Mouse (Mus musculus) liver, embryonic 14.5 days (tissue): ENCODE measurements around the gene 1520401A03Rik. TPM values are rescaled to one million over a fixed set of nuclear protein-coding genes. Genes with fewer than 3 reads are reported as not detected.

ENCODE experiments used
- ATAC-seq: fragments of 200-750 bp; cut with Nextera tagmentation; 2 replicates; pipeline ENCODE4 v1.8.0; 2017; ENCODE audit warnings: moderate number of reproducible peaks, mild to moderate bottlenecking, moderate library complexity; ENCODE audit not compliant: insufficient read depth
- DNase-seq, 3 experiments: peaks; one replicate each; pipeline ENCODE4 v3.0.0-alpha.2; 2012 to 2013; ENCODE audit warnings: low read depth in 3 of 3, low spot score in 3 of 3
- H3K27ac ChIP-seq: fragments of 300-500 bp; sonication (generic); 2 replicates; pipeline ENCODE4 v1.5.1; 2014; ENCODE audit warnings: moderate library complexity, mild to moderate bottlenecking, control low read depth, inconsistent platforms
- H3K27me3 ChIP-seq: fragments of 300-500 bp; sonication (generic); 2 replicates; pipeline ENCODE4 v1.6.1; 2014; ENCODE audit warnings: mild to moderate bottlenecking, low read length, moderate library complexity; ENCODE audit not compliant: control insufficient read depth, insufficient read depth
- H3K36me3 ChIP-seq: fragments of 300-500 bp; sonication (generic); replicated peaks from 2 replicates; pipeline ENCODE4 v1.6.1; 2014; ENCODE audit warnings: low read depth; ENCODE audit not compliant: control insufficient read depth, insufficient read depth
- H3K4me1 ChIP-seq, 2 experiments: fragments of 200-500 bp in 1 of 2; fragments of 300-500 bp in 1 of 2; sonication (generic) in 1 of 2; replicated peaks; 2 replicates each; pipeline ENCODE4 v1.6.1; 2012 to 2014; ENCODE audit warnings: antibody characterized with exemption in 1 of 2, inconsistent platforms in 1 of 2, low read length in 1 of 2; ENCODE audit not compliant: control insufficient read depth in 2 of 2, insufficient read depth in 2 of 2
- H3K4me2 ChIP-seq: fragments of 300-500 bp; sonication (generic); 2 replicates; pipeline ENCODE4 v1.6.1; 2014; ENCODE audit warnings: low read depth, mild to moderate bottlenecking, control low read depth, moderate library complexity
- H3K4me3 ChIP-seq, 2 experiments: fragments of 200-500 bp in 1 of 2; fragments of 300-500 bp in 1 of 2; sonication (generic) in 1 of 2; 2 replicates each; pipeline ENCODE4 v1.5.1; 2012 to 2014; ENCODE audit warnings: low read depth in 2 of 2, low read length in 2 of 2, mild to moderate bottlenecking in 2 of 2, control low read depth in 1 of 2, inconsistent platforms in 1 of 2, moderate library complexity in 1 of 2; ENCODE audit not compliant: insufficient read depth in 1 of 2
- H3K9ac ChIP-seq: fragments of 300-500 bp; sonication (generic); replicated peaks from 2 replicates; pipeline ENCODE4 v1.6.1; 2014; ENCODE audit warnings: mild to moderate bottlenecking, control low read depth, moderate library complexity
- H3K9me3 ChIP-seq: fragments of 300-500 bp; sonication (generic); 2 replicates; pipeline ENCODE4 v1.6.1; 2016; ENCODE audit warnings: low read length, mixed read lengths; ENCODE audit not compliant: control insufficient read depth
- CTCF ChIP-seq: IDR thresholded peaks from 2 replicates; pipeline ENCODE4 v1.5.1; 2016; ENCODE audit warnings: antibody characterized with exemption, low read depth, control low read depth
- EP300 ChIP-seq: IDR thresholded peaks from 2 replicates; pipeline ENCODE4 v1.6.1; 2016; ENCODE audit warnings: antibody characterized with exemption, low read depth
- WGBS: fragments of 180-500 bp; shearing (Covaris S2); extraction: QIAGEN DNeasy Blood & Tissue Kit; methylation state at CpG from one replicate; pipeline ENCODE4 v1.1.7; 2014; ENCODE audit not compliant: insufficient replicate concordance; 5-methylcytosine and 5-hydroxymethylcytosine counted together
- polyA plus RNA-seq, 2 experiments: library from polyadenylated mRNA; depleted of rRNA in 1 of 2; stranded (reverse) in 1 of 2; unstranded in 1 of 2; fragments of >200 nt; fragmentation: Nextera tagmentation in 1 of 2; extraction: Ambion mirVana in 1 of 2; gene quantifications; 2 replicates each; pipeline versions ENCODE4 v1.2.1 to v1.2.3; 2012 to 2014

The 1520401A03Rik gene
- polyA plus RNA-seq, 2 experiments: 0.09 TPM; not detected in 1

DNA sequence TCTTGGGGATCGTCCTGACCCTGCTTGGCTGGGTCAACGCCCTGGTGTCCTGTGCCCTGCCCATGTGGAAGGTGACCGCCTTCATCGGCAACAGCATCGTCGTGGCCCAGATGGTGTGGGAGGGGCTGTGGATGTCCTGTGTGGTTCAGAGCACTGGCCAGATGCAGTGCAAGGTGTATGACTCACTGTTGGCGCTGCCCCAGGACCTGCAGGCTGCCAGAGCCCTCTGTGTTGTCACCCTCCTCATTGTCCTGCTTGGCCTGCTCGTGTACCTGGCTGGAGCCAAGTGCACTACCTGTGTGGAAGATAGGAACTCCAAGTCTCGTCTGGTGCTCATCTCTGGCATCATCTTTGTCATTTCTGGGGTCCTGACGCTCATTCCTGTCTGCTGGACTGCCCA lies 41.5 kb downstream of the 1520401A03Rik start:
- Histone ChIP-seq H3K9ac (no peak overlapping the region), H3K9me3 (no peaks in the 10 kb centered on the region), H3K36me3 (no peaks in the 10 kb centered on the region), H3K27ac (no peak overlapping the region), H3K4me2 (no peak overlapping the region), H3K27me3 (peaks cover 74% of the 10 kb centered on the region), H3K4me3 (no peak overlapping the region), H3K4me1 (peaks cover 2 to 7% of the 10 kb centered on the region in 2 experiments; a peak in 2 of 4 replicates)
- TF ChIP-seq CTCF: no peak
- no peak for TF ChIP-seq EP300
- DNase-seq: no peak
- ATAC-seq: no peak
- WGBS: 48% methylated on average over 10 of the region's 10 CpGs

GRCm38 (mm10) chr17:23680336-23680735 lies 42.2 kb downstream of the 1520401A03Rik start:
- DNase-seq (no peak), ATAC-seq (no peak)
- Histone ChIP-seq H3K9ac (no peak overlapping the region), H3K4me1 (peaks cover 2 to 12% of the 10 kb centered on the region in 2 experiments; a peak in 2 of 4 replicates), H3K36me3 (no peaks in the 10 kb centered on the region), H3K27ac (no peak overlapping the region), H3K4me3 (no peak overlapping the region), H3K27me3 (peaks cover 76% of the 10 kb centered on the region), H3K9me3 (no peaks in the 10 kb centered on the region), H3K4me2 (no peak overlapping the region)
- TF ChIP-seq EP300 (no peak), CTCF (no peak)
- 36% methylated on average over 9 of the region's 9 CpGs for WGBS

GRCm38 (mm10) chr17:23679127-23679835 lies 43.3 kb downstream of the 1520401A03Rik start, which contains the start of gene Cldn6:
Gene Cldn6, plus strand, starts transcription at chr17:23679249.
- H3K9ac ChIP-seq: no peak within 1 kb of the TSS

DNA sequence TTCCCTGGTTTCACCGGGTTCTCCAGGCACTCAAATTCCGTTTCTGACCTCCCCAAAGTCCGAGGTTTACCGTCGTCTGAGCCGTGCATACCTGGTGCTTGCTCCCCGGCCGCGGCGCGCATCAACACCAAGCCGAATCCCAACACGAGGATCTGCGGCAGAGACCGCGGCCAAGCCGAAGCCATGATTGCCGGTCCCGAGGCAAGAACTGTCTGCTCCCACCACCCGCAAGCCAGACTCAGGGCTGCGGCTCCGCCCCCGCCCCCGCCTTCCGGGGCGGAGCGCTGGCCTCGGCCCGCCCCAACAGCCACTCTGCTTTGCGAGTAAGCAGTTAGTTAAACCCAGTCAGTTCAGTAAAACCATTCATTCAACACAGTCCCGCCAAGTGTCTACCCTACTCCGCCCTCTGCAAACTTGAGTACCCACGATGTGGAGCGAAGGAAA lies 45.3 kb downstream of the 1520401A03Rik start, which contains the start of gene Tnfrsf12a:
Gene Tnfrsf12a (minus strand): TSS at position 233 of the 444 bp plus-strand sequence.
- Histone ChIP-seq H3K9ac (peak within 1 kb of the TSS; percentile 33), H3K9me3 (no peaks in the 10 kb centered on the region), H3K4me3 (peak within 1 kb of the TSS; percentile 51 to 57), H3K36me3 (no peaks in the 10 kb centered on the region), H3K4me2 (peak within 1 kb of the TSS; percentile 81), H3K27ac (no peak within 1 kb of the TSS), H3K4me1 (peaks cover 5 to 16% of the 10 kb centered on the region in 2 experiments), H3K27me3 (peaks cover 53% of the 10 kb centered on the region)
- TF ChIP-seq EP300 (no peak), CTCF (no peak)
- peak; percentile 50 to 63 (median 60) for DNase-seq
- under 1% methylated on average over 34 of the region's 34 CpGs for WGBS
- ATAC-seq: no peak

More at GRCm38 (mm10) chr17:23679127-23679835, 43.3 kb downstream of the 1520401A03Rik start, which contains the start of gene Cldn6:
- TF ChIP-seq CTCF: no peak
- TF ChIP-seq EP300: no peak
- Histone ChIP-seq H3K27me3 (peaks cover 73% of the 10 kb centered on the region), H3K4me3 (0 out of 4 replicates have a peak within 1 kb of the TSS, but pooled peaks of 1 of the 2 experiments have one; percentile 3), H3K9me3 (no peaks in the 10 kb centered on the region), H3K36me3 (no peaks in the 10 kb centered on the region), H3K4me1 (peaks cover 2 to 13% of the 10 kb centered on the region in 2 experiments; a peak in 2 of 4 replicates), H3K4me2 (peak within 1 kb of the TSS; percentile 32; the same call in 1 of the 2 replicates), H3K27ac (no peak within 1 kb of the TSS)
- DNase-seq (no peak), ATAC-seq (no peak)
- WGBS: 4% methylated on average over 38 of the region's 38 CpGs

DNA sequence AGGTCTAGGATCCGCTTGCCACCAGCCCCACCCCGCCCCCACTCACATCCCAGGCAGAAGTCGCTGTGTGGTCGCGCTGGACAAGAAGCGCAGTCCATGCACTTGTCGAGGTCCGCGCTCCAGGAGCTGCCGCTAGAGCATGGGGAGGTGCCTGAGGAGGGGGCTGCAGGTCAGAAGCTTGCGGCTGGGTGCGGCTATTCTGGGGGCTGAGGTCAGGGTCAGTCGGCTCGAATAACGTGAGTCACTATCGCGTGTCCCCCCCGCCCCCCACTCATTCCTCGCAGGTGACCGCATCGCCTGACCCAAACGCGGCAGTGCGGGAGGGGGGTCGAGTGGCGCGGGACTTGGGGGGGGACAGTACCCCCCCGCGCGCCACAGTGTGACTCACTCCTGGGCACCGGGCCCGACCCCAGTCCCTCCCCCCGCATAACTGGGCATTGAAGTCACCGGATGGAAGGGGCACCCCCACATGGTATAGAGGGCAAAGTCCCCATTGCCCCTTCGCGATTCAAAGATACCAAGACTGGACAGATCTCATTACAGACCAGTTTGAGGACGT lies 46.0 kb downstream of the 1520401A03Rik start:
- no peaks in the 10 kb centered on the region for H3K36me3 ChIP-seq
- no peak for ATAC-seq
- no peak for DNase-seq
- H3K27me3 ChIP-seq: peaks cover 51% of the 10 kb centered on the region
- H3K4me1 ChIP-seq: peaks cover 5 to 16% of the 10 kb centered on the region in 2 experiments
- H3K27ac ChIP-seq: no peak overlapping the region
- H3K4me3 ChIP-seq: peak overlapping the region; percentile 51 to 57
- TF ChIP-seq EP300 (no peak), CTCF (no peak)
- WGBS: under 1% methylated on average over 36 of the region's 37 CpGs
- peak overlapping the region; percentile 33; the same call in 1 of the 2 replicates for H3K9ac ChIP-seq
- H3K9me3 ChIP-seq: no peaks in the 10 kb centered on the region
- H3K4me2 ChIP-seq: peak overlapping the region; percentile 81
